Mouse (Mus musculus): ENCODE measurements around the gene Zfp654.

The Zfp654 gene

DNA sequence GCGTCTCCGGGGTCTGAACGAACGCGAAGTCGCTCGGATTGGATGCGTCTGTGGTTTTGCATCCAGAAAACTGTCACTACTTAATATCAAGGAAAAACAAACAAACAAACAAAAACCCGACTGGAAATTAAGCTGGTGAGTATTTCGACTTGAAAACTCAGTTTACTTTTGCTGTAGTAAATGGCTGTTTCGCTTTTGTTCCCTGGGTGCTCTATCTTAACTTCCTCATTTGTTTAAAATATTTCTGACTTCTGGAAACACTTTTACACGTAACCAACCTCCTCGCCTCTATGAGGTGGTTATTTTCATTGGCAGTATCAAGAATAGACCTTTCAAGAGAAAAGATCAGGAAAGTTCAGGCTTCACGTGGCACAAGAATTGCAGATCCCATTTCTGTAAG lies 1.4 kb upstream of the Zfp654 start:
- DNase-seq (ENCODE audit: low spot score in 2 of 2), result no peak

DNA sequence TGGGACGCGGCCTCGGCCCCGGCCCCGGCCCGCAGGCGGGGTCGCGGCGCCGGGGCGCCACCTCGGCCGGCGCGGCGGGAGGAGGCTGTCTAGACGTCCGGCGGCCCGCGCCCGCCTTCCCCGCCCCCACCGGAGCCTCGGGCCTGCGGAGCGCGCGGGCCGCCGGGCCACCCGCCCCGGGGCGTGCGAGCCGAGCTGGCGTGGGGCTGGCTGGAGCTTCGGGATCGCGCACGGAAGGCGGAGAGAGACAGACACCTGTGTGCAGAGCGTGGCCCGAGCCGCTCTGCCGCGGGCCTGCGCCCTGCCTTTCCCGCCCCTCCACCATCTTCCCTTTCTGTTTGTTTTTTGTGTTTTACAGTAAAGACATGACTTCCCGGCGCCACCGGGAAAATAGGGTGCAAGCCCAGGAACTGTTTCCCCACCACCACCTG lies 1.0 kb upstream of the Zfp654 start:
- peak; percentile 44 to 50 for DNase-seq (ENCODE audit: low spot score in 2 of 2)

- DNase-seq (ENCODE audit: low spot score in 2 of 2), result no peak
Measured at GRCm38 (mm10) chr16:64851085-64851562, 328 bp downstream of the Zfp654 start.

DNA sequence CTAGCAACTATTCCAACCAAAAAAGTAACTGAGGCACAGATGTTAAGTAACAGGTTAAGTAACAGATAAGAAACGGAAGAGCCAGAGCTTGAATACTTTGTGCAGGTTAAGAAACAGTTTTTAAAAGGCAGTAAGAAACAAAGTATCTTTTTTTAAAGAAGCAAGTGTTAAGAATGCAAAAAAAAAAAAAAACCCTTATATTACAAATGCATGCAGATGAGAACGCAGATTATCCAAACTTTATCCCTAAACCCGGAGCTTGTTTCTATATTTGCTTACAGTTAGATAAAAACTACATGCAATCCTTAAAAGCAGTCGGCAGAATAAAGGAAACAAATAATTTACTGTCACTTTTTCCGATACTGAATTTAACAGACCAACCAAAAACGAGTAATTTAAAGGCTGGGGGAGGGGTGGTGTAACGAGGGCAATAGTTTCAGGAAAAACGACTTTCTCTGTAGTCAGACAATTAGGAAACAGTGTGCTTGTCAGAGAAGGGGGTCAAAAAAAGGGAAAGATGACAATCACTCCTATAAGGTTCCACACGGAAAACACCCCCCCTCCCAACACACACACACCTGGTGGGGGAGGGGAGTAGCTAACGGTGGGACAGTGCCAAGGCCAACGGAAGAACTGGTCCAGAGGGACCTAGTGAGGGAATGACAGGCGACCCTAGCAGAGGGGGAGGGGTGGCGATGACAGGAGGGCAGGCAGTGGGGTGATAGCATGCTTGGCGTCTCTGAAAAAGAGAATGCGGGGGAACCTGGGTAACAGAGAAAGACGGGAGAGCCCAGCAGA lies 966 bp downstream of the Zfp654 start:
- peak; percentile 48 to 54 for DNase-seq (ENCODE audit: low spot score in 2 of 2)

- DNase-seq (ENCODE audit: low spot score in 2 of 2), result peak in 1 of 2 experiments; percentile 19
Measured at GRCm38 (mm10) chr16:64845947-64846346, 5.5 kb downstream of the Zfp654 start.

GRCm38 (mm10) chr16:64842374-64842729 lies 9.1 kb downstream of the Zfp654 start:
- no peak for DNase-seq (ENCODE audit: low spot score in 2 of 2)

GRCm38 (mm10) chr16:64841481-64842373 lies 9.7 kb downstream of the Zfp654 start:
- no peak for DNase-seq (ENCODE audit: low spot score in 2 of 2)

GRCm38 (mm10) chr16:64836709-64837108 lies 14.7 kb downstream of the Zfp654 start:
- no peak for DNase-seq (ENCODE audit: low spot score in 2 of 2)

- no peak for DNase-seq (ENCODE audit: low spot score in 2 of 2)
Measured at GRCm38 (mm10) chr16:64835996-64836545, 15.4 kb downstream of the Zfp654 start.

DNA sequence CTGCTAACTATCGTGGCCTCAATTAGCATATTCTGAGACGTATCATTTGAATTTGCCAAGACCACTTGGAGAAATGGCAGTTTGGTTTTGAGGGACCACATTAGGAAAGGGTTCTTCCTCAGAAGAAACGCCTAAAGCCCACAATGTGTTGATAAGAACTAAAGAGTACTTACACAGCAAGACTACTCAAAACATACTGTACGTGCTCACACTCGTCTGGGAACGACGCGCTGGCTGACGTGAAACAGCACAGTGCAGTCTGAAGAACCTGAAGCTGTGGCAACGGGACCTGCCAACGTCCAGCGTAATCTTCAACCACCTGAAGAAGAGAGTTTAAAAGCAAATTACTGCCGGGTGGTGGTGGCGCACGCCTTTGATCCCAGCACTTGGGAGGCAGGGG lies 21.2 kb downstream of the Zfp654 start:
- no peak for DNase-seq (ENCODE audit: low spot score in 2 of 2)

- DNase-seq (ENCODE audit: low spot score in 2 of 2), result no peak
Measured at GRCm38 (mm10) chr16:64824474-64824873, 27.0 kb downstream of the Zfp654 start.

DNA sequence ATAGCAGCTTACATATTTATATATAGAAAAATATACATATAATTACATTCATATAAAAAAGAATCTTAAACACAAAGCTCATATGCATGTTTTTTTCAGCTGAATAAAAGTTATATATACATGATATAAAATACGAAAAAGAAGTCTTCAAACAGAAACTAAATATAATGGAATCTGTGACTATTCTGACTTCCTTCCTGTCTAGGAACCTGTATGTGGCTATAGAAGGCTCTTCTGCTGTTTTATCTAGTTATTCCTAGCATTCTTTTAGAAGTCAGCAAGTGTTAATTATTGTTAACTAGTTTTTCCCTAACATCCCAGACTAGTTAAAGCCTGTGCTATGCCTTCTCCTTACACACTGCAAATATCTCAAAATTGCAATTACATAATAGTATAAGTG lies 27.6 kb downstream of the Zfp654 start:
- no peak for DNase-seq (ENCODE audit: low spot score in 2 of 2)

- DNase-seq (ENCODE audit: low spot score in 2 of 2), result no peak
Measured at GRCm38 (mm10) chr16:64817094-64817765, 34.2 kb downstream of the Zfp654 start.

GRCm38 (mm10) chr16:64803041-64803440 lies 48.4 kb downstream of the Zfp654 start:
- DNase-seq (ENCODE audit: low spot score in 2 of 2), result no peak

DNA sequence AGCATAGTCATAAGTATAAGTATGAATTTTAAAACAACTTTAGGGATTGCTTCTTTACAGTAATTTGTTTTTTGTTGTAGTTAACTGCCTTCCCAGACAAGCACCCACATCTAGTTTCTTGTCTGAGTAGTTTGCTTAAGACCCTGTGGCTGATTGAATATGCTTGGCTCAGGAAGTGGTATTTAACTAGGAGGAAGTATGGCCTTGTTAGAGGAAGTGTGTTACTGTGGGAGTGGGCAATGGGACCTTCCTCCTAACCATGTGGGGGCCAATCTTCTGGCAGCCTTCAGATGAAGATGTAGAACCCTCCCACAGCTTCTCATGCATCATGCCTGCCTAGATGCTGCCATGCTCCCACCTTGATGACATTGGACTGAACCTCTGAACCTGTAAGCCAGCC lies 49.8 kb downstream of the Zfp654 start:
- no peak for DNase-seq (ENCODE audit: low spot score in 2 of 2)

GRCm38 (mm10) chr16:64800393-64800792 lies 51.1 kb downstream of the Zfp654 start:
- no peak for DNase-seq (ENCODE audit: low spot score in 2 of 2)

DNA sequence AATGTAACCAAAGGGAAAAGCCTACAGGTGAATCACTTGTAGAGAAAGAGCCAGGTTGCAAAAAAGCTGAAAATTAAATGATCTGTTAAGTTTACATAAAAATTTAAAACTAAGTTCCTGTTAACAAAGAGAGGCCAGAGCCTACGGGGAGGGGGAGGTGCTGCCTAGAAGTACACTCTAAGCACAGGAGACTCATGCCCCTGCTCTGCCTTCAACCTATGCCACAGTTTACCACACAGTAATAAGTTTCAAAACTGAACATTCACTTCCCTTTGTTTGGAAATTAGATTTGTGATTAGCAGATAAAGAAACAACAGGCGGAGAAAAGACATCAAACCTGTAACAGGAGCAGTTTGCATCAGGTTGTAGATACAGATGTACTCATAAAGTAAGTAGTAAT lies 56.6 kb downstream of the Zfp654 start:
- no peak for DNase-seq (ENCODE audit: low spot score in 2 of 2)

GRCm38 (mm10) chr16:64789706-64790105 lies 61.7 kb downstream of the Zfp654 start:
- DNase-seq (ENCODE audit: low spot score in 2 of 2), result no peak

DNA sequence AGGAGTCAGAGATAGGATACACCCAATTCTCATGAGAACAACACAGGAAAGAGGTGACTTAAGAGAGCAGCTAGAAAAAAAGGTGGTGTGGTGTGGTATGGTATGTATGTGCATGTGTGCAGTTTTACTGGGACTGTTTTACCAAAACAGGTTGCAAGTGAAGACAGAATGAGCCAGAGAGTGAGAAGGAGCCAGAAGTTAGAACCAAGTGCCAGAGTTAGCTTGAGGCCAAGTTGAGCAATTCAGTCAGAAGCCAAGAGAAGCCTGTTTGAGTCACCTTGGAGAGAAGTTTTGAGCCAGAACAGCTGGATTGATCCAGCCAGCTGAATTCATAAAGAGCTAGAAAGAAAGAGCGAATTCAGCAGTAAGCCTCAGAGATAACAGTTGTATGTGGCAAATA lies 75.9 kb downstream of the Zfp654 start:
- no peak for DNase-seq (ENCODE audit: low spot score in 2 of 2)

- DNase-seq (ENCODE audit: low spot score in 2 of 2), result no peak
Measured at GRCm38 (mm10) chr16:64771431-64771818, 80.0 kb downstream of the Zfp654 start.

DNA sequence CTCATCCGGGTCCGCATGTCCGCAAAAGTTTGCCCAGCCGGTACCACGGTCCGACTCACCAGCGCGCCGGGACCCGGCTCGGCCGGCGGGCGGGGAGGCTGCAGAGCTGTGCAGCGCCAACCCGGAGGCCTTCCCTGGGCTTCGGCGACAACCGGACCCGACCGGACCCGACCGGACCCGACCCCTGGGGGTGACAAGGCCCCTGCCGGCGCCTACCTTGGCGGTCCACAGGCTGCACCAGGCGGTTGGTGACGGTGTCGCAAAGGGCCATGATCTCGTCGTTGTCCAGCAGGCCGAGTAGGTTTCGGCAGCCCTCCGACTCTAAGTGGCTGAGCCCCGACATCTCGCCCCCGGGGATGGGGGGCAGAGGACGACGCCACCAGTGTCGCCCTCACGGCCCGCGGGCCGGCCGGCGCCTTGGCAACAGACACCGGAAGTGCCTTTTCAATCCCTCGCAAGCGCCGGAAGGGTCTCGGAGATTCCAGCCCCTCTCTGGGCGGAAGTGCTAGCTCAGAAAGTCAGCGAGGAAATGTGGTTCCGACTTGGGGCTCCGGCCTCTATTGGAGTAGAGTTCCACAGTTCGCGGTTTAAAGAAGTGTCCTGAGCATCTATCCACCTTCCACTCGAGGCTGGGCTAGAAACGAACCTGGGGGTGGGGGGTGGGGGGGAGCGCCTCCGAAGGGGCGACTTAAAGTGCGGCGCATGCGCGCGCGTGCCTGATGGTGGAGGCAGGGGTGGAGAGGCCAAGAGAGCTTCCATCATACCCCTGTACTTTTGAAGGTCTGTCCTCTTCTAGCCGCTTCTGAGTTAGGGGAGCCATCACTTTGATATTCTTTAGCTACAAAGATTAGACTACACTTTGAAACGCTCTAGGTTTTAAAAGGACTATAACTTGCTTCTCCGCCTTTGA lies 80.7 kb downstream of the Zfp654 start, which contains the start of gene 4930453N24Rik:
Gene 4930453N24Rik, minus strand, starts transcription at position 641 of the 910 bp plus-strand sequence.
- DNase-seq (ENCODE audit: low spot score in 2 of 2), result peak; percentile 69 to 74

Data from thymus, postnatal 10 days (tissue).